9 mouse cellular contexts compared by ENCODE assay signal in genomic region chr2:155991863-155992321, GRCm38 (mm10). TPM values are rescaled to one million over a fixed set of nuclear protein-coding genes. Genes with fewer than 3 reads are reported as not detected.
DNase-seq lines count a peak whose midpoint lies in the region; ATAC-seq and TF ChIP-seq lines count a peak whose summit lies in the region.
"Had no signal": no experiment of that assay in that cellular context is flagged by ENCODE, and none has a peak within 500 bp of the region (broad histone marks: within the 10 kb centered on the region; RNA-seq: fewer than 3 reads in every experiment).

No protein-coding gene starts in this region.

- H3K4me1 ChIP-seq in midbrain, embryonic 14.5 days (ENCODE audit: control insufficient read depth, insufficient read depth, low read length), result no peaks in the 10 kb centered on the region
- H3K4me1 ChIP-seq in midbrain, embryonic 16.5 days (ENCODE audit: control insufficient read depth, insufficient read depth, low read length), result no peaks in the 10 kb centered on the region
- no peaks in the 10 kb centered on the region for H3K4me1 ChIP-seq in heart, adult 2 months (ENCODE audit: control insufficient read depth, insufficient read depth, low read length)
- H3K4me1 ChIP-seq in lung, embryonic 15.5 days, result no peaks in the 10 kb centered on the region
- no peaks in the 10 kb centered on the region for H3K4me1 ChIP-seq in stomach, postnatal 0 days (replicated peaks; ENCODE audit: control insufficient read depth, insufficient read depth)

- no peak overlapping the region for H3K9ac ChIP-seq in midbrain, embryonic 14.5 days (replicated peaks; ENCODE audit: low read length)
- H3K9ac ChIP-seq in midbrain, embryonic 16.5 days (ENCODE audit: low read depth, low read length), result no peak overlapping the region
- H3K9ac ChIP-seq in heart, adult 2 months (ENCODE audit: low read depth, low read length), result no peak overlapping the region; the same call in 1 of the 2 replicates
- no peak overlapping the region for H3K9ac ChIP-seq in lung, embryonic 15.5 days
- H3K9ac ChIP-seq in stomach, postnatal 0 days (ENCODE audit: low read length), result 0 out of 2 replicates have a peak overlapping the region, but pooled peaks have one; percentile 8

- H3K4me2 ChIP-seq in midbrain, embryonic 14.5 days (ENCODE audit: low read length), result no peak overlapping the region
- no peak overlapping the region for H3K4me2 ChIP-seq in midbrain, embryonic 16.5 days (ENCODE audit: low read length)
- no peak overlapping the region for H3K4me2 ChIP-seq in lung, embryonic 15.5 days
- no peak overlapping the region for H3K4me2 ChIP-seq in stomach, postnatal 0 days (replicated peaks; ENCODE audit: low read depth)

- no peaks in the 10 kb centered on the region for H3K27me3 ChIP-seq in midbrain, embryonic 14.5 days (ENCODE audit: control insufficient read depth, insufficient read depth, low read length)
- H3K27me3 ChIP-seq in midbrain, embryonic 16.5 days (ENCODE audit: control insufficient read depth, insufficient read depth, low read depth, low read length), result no peaks in the 10 kb centered on the region
- H3K27me3 ChIP-seq in heart, adult 2 months (ENCODE audit: control insufficient read depth, insufficient read depth, low read length), result no peaks in the 10 kb centered on the region
- no peaks in the 10 kb centered on the region for H3K27me3 ChIP-seq in lung, embryonic 15.5 days
- no peaks in the 10 kb centered on the region for H3K27me3 ChIP-seq in stomach, postnatal 0 days (ENCODE audit: control insufficient read depth, insufficient read depth, low read length)

- no peak for TF ChIP-seq EP300 in heart, adult 2 months (IDR thresholded peaks at IDR 0.05; ENCODE audit: insufficient read depth, low read depth, low read length)
- TF ChIP-seq EP300 in stomach, postnatal 0 days (optimal IDR thresholded peaks at IDR 0.05), result no peak

- no peak overlapping the region for H3K4me3 ChIP-seq in midbrain, embryonic 14.5 days (replicated peaks; ENCODE audit: low read depth, low read length)
- H3K4me3 ChIP-seq in midbrain, embryonic 16.5 days (ENCODE audit: low read depth, low read length), result no peak overlapping the region
- no peak overlapping the region for H3K4me3 ChIP-seq in heart, adult 2 months
- no peak overlapping the region for H3K4me3 ChIP-seq in lung, embryonic 15.5 days
- H3K4me3 ChIP-seq in stomach, postnatal 0 days (ENCODE audit: low read depth, low read length), result no peak overlapping the region

- no peaks in the 10 kb centered on the region for H3K9me3 ChIP-seq in midbrain, embryonic 14.5 days (ENCODE audit: control insufficient read depth, low read length)
- H3K9me3 ChIP-seq in midbrain, embryonic 16.5 days (replicated peaks; ENCODE audit: control insufficient read depth, low read length, poor library complexity, severe bottlenecking), result no peaks in the 10 kb centered on the region
- no peaks in the 10 kb centered on the region for H3K9me3 ChIP-seq in lung, embryonic 15.5 days
- H3K9me3 ChIP-seq in stomach, postnatal 0 days (ENCODE audit: control insufficient read depth, low read length), result no peaks in the 10 kb centered on the region

- no peak for TF ChIP-seq POLR2A in heart, adult 2 months (IDR thresholded peaks at IDR 0.05; ENCODE audit: insufficient read depth, low read depth, low read length)

- no peak for ATAC-seq in midbrain, embryonic 14.5 days (ENCODE audit: low FRiP score, low TSS enrichment)
- ATAC-seq in midbrain, embryonic 16.5 days, result no peak
- peak; percentile 43; the same call in 1 of the 2 replicates for ATAC-seq in lung, embryonic 15.5 days (ENCODE audit: borderline replicate concordance, extremely low read depth, low FRiP score, low TSS enrichment)
- peak; percentile 82 for ATAC-seq in stomach, postnatal 0 days (ENCODE audit: low FRiP score, low TSS enrichment)

- H3K27ac ChIP-seq in midbrain, embryonic 14.5 days (replicated peaks; ENCODE audit: low read depth, low read length), result no peak overlapping the region
- no peak overlapping the region for H3K27ac ChIP-seq in midbrain, embryonic 16.5 days (ENCODE audit: low read length)
- no peak overlapping the region for H3K27ac ChIP-seq in heart, adult 2 months
- no peak overlapping the region for H3K27ac ChIP-seq in lung, embryonic 15.5 days
- peak overlapping the region; percentile 40 for H3K27ac ChIP-seq in stomach, postnatal 0 days (replicated peaks)

- TF ChIP-seq CTCF in heart, adult 2 months (IDR thresholded peaks at IDR 0.05), result peak; percentile 35
- peak; percentile 59 for TF ChIP-seq CTCF in stomach, postnatal 0 days (IDR thresholded peaks at IDR 0.05; ENCODE audit: low read depth)

- peaks cover 100% of the 10 kb centered on the region for H3K36me3 ChIP-seq in midbrain, embryonic 14.5 days (ENCODE audit: control insufficient read depth, insufficient read depth, low read length)
- peaks cover 73% of the 10 kb centered on the region for H3K36me3 ChIP-seq in midbrain, embryonic 16.5 days (ENCODE audit: control insufficient read depth, insufficient read depth, low read length)
- H3K36me3 ChIP-seq in heart, adult 2 months (ENCODE audit: control insufficient read depth, insufficient read depth, low read length), result no peaks in the 10 kb centered on the region
- H3K36me3 ChIP-seq in lung, embryonic 15.5 days, result peaks cover 97% of the 10 kb centered on the region
- peaks cover 27% of the 10 kb centered on the region for H3K36me3 ChIP-seq in stomach, postnatal 0 days (ENCODE audit: control insufficient read depth, insufficient read depth, low read length)

- WGBS in midbrain, embryonic 14.5 days, result 83% methylated on average over 14 of the region's 14 CpGs
- 82% methylated on average over 14 of the region's 14 CpGs for WGBS in midbrain, embryonic 16.5 days
- 53% methylated on average over 14 of the region's 14 CpGs for WGBS in heart, adult 2 months
- WGBS in lung, embryonic 15.5 days, result 69% methylated on average over 14 of the region's 14 CpGs
- 62% methylated on average over 14 of the region's 14 CpGs for WGBS in stomach, postnatal 0 days

- H3K79me2 ChIP-seq in heart, adult 2 months (replicated peaks; ENCODE audit: control insufficient read depth, insufficient read depth, low read length), result no peaks in the 10 kb centered on the region

- DNase-seq in midbrain, embryonic 14.5 days, result peak; percentile 12
- peak; percentile 95 for DNase-seq in cerebellum, adult 8-10 months
- DNase-seq in heart, adult 2 months, result peak; percentile 63 to 69
- peak; percentile 26 to 45 for DNase-seq in kidney, postnatal 4 days
- DNase-seq in stomach, postnatal 0 days (ENCODE audit: low spot score), result peak; percentile 91
- DNase-seq in thymus, adult 18-20 months, result no peak

- intact Hi-C loops in heart, adult 2 months (cut with DNase I), result no loop called here

RNA-seq across cellular contexts. Expression of gene 6430550D23Rik, which starts 15.9 kb away (rescaled TPM):
- 1.5 and 1.7 TPM in 2 replicates for polyA plus RNA-seq in midbrain, embryonic 14.5 days (2014; fragmentation: Nextera tagmentation; extraction: Ambion mirVana)
- polyA plus RNA-seq in midbrain, embryonic 16.5 days (2015; fragmentation: Nextera tagmentation; extraction: Ambion mirVana), result 1.2 and 1.3 TPM in 2 replicates
- total RNA-seq in heart, adult 2 months (2021), result under 1 TPM; 0.55 to 0.61 TPM
- polyA plus RNA-seq in heart, adult 2 months (2012; rRNA removed), result 0.78 and 2.2 TPM in 2 replicates
- polyA plus RNA-seq in lung, embryonic 15.5 days (2015; fragmentation: Nextera tagmentation; extraction: Ambion mirVana), result 0.88 and 1.8 TPM in 2 replicates
- polyA plus RNA-seq in stomach, postnatal 0 days (2015; fragmentation: Nextera tagmentation; extraction: Ambion mirVana), result 0.65 and 0.76 TPM in 2 replicates

RNA-seq across cellular contexts. Expression of gene Ergic3, which starts 16.0 kb away (rescaled TPM):
- polyA plus RNA-seq in midbrain, embryonic 14.5 days (2014; fragmentation: Nextera tagmentation; extraction: Ambion mirVana), result 379 and 435 TPM in 2 replicates
- polyA plus RNA-seq in midbrain, embryonic 16.5 days (2015; fragmentation: Nextera tagmentation; extraction: Ambion mirVana), result 407 and 448 TPM in 2 replicates
- 10 to 100 TPM; 60.1 to 67.5 TPM for total RNA-seq in heart, adult 2 months (2021)
- polyA plus RNA-seq in heart, adult 2 months (2012; rRNA removed), result 104 TPM in 2 replicates
- polyA plus RNA-seq in lung, embryonic 15.5 days (2015; fragmentation: Nextera tagmentation; extraction: Ambion mirVana), result 224 and 226 TPM in 2 replicates
- 138 and 144 TPM in 2 replicates for polyA plus RNA-seq in stomach, postnatal 0 days (2015; fragmentation: Nextera tagmentation; extraction: Ambion mirVana)

RNA-seq across cellular contexts. Expression of gene Cep250, which starts 35.6 kb away (rescaled TPM):
- polyA plus RNA-seq in midbrain, embryonic 14.5 days (2014; fragmentation: Nextera tagmentation; extraction: Ambion mirVana), result 10.6 and 12.8 TPM in 2 replicates
- polyA plus RNA-seq in midbrain, embryonic 16.5 days (2015; fragmentation: Nextera tagmentation; extraction: Ambion mirVana), result 13.3 and 13.7 TPM in 2 replicates
- total RNA-seq in heart, adult 2 months (2021), result 1 to 10 TPM; 5.3 to 7.4 TPM
- polyA plus RNA-seq in heart, adult 2 months (2012; rRNA removed), result 2.8 and 5.0 TPM in 2 replicates
- 22.5 and 26.1 TPM in 2 replicates for polyA plus RNA-seq in lung, embryonic 15.5 days (2015; fragmentation: Nextera tagmentation; extraction: Ambion mirVana)
- 4.0 and 4.6 TPM in 2 replicates for polyA plus RNA-seq in stomach, postnatal 0 days (2015; fragmentation: Nextera tagmentation; extraction: Ambion mirVana)

RNA-seq across cellular contexts. Expression of gene Gdf5, which starts 46.7 kb away (rescaled TPM):
- 0.36 and 0.70 TPM in 2 replicates for polyA plus RNA-seq in midbrain, embryonic 14.5 days (2014; fragmentation: Nextera tagmentation; extraction: Ambion mirVana)
- polyA plus RNA-seq in midbrain, embryonic 16.5 days (2015; fragmentation: Nextera tagmentation; extraction: Ambion mirVana), result 0.95 and 1.8 TPM in 2 replicates
- total RNA-seq in heart, adult 2 months (2021), result not detected
- polyA plus RNA-seq in heart, adult 2 months (2012; rRNA removed), result 0.16 TPM in 1 of 2 replicates, not detected in the other
- 0.34 and 0.57 TPM in 2 replicates for polyA plus RNA-seq in lung, embryonic 15.5 days (2015; fragmentation: Nextera tagmentation; extraction: Ambion mirVana)
- polyA plus RNA-seq in stomach, postnatal 0 days (2015; fragmentation: Nextera tagmentation; extraction: Ambion mirVana), result 1.6 and 1.8 TPM in 2 replicates

RNA-seq across cellular contexts. Expression of gene Gm15557, which starts 51.4 kb away (rescaled TPM):
- not detected in 2 replicates for polyA plus RNA-seq in midbrain, embryonic 14.5 days (2014; fragmentation: Nextera tagmentation; extraction: Ambion mirVana)
- not detected in 2 replicates for polyA plus RNA-seq in midbrain, embryonic 16.5 days (2015; fragmentation: Nextera tagmentation; extraction: Ambion mirVana)
- not detected for total RNA-seq in heart, adult 2 months (2021)
- not detected in 2 replicates for polyA plus RNA-seq in heart, adult 2 months (2012; rRNA removed)
- not detected in 2 replicates for polyA plus RNA-seq in lung, embryonic 15.5 days (2015; fragmentation: Nextera tagmentation; extraction: Ambion mirVana)
- not detected in 2 replicates for polyA plus RNA-seq in stomach, postnatal 0 days (2015; fragmentation: Nextera tagmentation; extraction: Ambion mirVana)
- total RNA-seq: layer of hippocampus, adult 18-20 months had no signal

Comparison
In these comparisons a context has a peak if more than half of its experiments do, and no peak if none do; other contexts are left out.
1. ATAC-seq: peak in lung, embryonic 15.5 days (single experiment) and stomach, postnatal 0 days (single experiment); none in midbrain, embryonic 14.5 days (single experiment) and midbrain, embryonic 16.5 days (single experiment).
2. DNase-seq: peak in midbrain, embryonic 14.5 days (single experiment), cerebellum, adult 8-10 months (single experiment), heart, adult 2 months (2 of 2), kidney, postnatal 4 days (2 of 2) and stomach, postnatal 0 days (single experiment); none in thymus, adult 18-20 months (0 of 2).